Mouse (Mus musculus) left cerebral cortex, adult 6 months (tissue): ENCODE measurements around the gene Polr3h. TPM values are rescaled to one million over a fixed set of nuclear protein-coding genes. Genes with fewer than 3 reads are reported as not detected.

Source experiments
- long read RNA-seq, 2 experiments: library from polyadenylated mRNA; unstranded; transcript quantifications; one replicate each; pipeline ENCODE4 v2.0.0; 2019 to 2020
- polyA plus RNA-seq: library from polyadenylated mRNA; unstranded; fragments of <200 nt; fragmentation: Nextera tagmentation; gene quantifications from 2 replicates; pipeline ENCODE4 v1.2.3, GENCODE M21; 2021

Polr3h gene
- 185 and 213 TPM in 2 replicates for polyA plus RNA-seq
- long read RNA-seq, experiment 1, transcript Polr3h-201 (6 exons, 2,542 nt): major isoform, 460 of 618 reads
- long read RNA-seq, experiment 1, transcript Polr3h-206 (6 exons, 1,290 nt): minor isoform, 94 of 618 reads
- long read RNA-seq, experiment 1, partial matches to known transcripts: 4 of 618 reads
- long read RNA-seq, experiment 1, other reads (novel, unspliced or antisense): 60 of 618 reads
- long read RNA-seq, experiment 2, transcript Polr3h-201 (6 exons, 2,542 nt): major isoform, 123 of 153 reads
- long read RNA-seq, experiment 2, transcript Polr3h-206 (6 exons, 1,290 nt): minor isoform, 10 of 153 reads
- long read RNA-seq, experiment 2, partial matches to known transcripts: 3 of 153 reads
- long read RNA-seq, experiment 2, other reads (novel, unspliced or antisense): 17 of 153 reads

DNA sequence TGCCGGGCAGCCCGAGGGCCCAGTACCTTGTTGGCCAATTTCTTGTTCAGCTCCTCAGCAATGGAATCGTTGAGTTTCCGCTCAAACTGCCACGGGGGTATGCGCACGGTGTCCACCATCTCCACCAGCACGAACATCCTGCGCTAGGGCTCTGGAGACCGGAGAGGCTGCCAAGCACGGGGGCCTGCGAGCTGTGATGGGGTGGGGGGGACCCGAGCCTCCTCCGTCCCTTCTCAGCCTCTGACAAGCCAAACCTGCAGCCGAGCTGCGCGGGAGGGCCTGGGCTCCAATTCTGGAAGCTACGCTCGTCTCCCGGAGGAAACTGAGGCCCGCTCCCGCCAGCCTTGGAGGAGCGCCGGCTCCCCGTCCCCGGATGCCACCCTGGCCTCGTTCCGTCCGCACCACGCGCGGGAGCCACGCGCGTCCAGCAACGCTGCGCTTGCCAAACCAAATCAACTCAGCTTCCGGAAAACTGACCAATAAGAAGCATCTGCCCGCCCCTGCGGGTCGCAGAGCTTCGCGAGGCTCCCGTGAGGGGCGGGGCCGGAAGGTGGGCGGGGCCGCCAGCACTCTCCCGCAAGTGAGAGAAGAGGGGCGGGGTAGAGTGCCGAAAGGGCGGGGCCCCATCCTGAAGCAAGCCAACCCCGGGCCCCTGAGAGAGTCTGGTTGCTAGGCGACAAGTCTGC lies at the start of gene Polr3h:
Gene Polr3h (minus strand): TSS at position 481 of the 686 bp plus-strand sequence.

DNA sequence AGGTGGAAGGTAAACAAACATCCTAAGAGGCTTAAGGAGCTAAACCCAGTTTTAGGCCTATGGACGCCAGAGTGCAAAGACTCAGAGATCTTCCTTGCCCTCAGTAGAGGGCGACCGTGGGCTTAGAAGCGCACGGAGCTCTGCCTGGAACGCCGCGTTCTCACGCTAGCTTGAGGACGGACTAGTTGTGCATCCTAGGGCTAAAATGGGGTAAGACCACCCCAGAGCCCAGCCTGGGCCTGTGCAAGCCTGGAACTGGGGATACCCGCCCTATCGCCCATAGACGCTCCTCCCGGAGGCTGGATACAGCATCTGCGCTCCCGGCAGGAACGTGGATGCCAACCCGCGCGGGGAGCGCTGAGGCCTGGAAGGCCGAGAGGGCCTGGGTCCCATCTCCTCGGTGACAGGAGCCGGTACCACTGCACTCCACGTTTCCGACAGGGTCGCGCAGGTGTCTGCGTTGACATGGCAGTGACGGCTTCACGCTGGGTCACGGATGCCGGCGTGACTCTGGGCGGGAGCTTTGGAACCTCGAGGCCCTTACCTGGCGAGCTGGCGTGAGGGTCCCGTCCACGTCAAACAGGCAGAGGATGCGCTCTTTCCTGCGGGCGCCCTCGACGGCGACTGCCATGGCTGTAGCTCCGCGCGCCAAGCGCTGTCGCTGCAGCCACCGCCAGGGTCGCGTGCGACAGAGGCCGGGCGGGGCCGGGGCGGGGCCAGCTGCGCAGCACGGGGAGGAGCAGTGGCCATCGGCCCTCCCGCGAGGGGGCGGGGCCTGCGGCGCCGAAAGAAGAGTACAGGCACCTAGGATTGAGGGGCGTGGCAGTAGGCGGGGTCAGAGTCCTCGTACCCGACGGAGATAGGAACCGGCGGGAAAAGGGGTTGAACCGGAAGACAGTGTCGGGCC lies 34.4 kb upstream of the Polr3h start, which contains the start of gene Pmm1:
Gene Pmm1 (minus strand): TSS at position 760 of the 907 bp plus-strand sequence.

DNA sequence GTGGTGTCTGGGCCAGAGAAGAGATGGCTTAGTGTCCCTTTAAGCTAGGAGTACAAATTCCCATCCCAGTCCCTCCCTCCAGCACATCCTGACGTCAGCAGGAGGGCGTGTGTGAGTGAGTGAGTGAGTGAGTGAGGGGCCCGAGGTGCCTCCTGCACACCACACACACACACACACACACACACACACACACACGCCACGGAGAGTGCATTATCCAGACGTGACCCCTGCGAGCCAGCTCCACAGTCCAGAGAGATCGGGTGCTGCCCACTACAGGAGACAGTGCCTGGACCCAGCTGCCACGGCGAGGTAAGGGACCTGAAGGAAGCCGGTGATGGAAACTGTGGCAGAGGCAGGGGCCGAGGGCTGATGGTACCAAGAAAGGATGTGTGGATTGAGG lies 10.6 kb upstream of the Polr3h start, which contains the start of gene Csdc2:
Gene Csdc2 (plus strand): TSS at position 81 of the 400 bp plus-strand sequence.

DNA sequence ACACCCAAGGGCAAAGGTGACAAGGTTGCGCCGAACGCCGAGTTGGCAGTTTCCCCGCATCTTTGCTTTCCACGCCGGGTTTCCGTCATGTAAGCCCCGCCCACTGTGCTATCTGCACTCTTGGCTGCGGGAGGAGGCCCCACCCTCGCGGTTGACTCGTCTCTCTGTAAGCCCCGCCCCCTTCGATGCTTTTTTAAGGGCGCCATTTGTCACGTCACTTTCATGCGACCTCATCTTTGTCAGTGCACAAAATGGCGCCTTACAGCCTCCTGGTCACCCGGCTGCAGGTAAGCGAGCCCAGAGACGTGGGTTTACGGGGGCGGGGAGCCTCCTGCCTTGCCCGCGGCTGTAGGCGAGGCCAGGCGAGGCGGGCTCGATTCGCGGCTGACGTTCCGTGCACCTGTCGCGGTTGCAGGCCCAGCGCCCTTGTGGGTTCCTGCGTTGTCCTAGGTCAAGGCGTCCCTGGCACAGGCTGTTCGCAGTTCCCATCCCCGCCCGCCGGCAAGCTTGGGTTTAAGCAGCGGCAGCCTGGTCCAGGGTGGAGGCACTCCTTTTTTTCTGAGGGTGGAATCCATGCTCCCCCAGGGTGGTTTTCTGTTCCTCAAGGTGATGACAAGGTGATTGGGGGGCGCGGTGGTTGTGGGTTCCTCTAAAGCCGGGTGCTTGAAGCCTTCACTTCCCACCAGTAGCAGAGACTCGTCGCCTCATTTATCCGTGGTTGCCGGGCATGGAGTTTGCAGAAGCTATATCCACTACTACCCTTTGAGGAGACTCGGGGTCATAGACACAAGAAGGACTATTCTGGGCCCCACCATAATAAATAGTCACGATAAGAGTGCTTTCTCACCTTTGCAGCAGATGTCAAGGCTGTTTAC lies 53.5 kb downstream of the Polr3h start, which contains the start of gene Aco2:
Gene Aco2 (plus strand): TSS at position 48 of the 875 bp plus-strand sequence.

DNA sequence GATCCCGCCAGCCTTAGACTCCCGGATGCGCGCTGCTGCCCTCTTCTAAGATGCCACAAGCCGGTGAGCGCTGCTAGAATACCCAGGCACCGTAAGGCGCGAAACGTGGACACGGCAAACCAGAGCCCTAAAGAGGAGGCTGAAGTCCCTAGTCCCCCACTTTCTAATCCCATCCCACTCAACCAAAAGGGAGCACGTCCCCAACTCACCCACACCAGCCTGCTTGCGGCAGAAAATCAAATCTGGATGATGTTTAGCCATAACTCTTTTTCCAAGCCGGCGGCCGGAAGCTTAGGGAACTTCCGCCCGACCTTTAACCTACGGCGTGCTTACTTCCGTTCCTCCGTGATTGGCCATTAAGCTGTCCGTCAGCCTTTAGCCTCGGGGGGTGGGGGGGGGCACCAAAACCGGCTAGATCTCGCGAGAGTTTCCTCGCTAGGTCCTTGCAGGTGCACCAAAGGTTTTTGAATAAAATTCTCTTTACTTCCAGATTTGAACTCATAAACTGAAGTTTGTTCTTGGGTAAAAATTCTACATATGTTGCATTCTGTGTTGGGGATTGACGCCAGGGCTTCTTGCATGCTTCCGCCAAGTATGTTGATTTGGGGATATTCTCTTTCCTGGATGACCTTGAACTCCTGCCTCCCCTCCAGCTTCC lies 54.3 kb downstream of the Polr3h start, which contains the start of gene Phf5a:
Gene Phf5a (minus strand): TSS at position 308 of the 658 bp plus-strand sequence.

DNA sequence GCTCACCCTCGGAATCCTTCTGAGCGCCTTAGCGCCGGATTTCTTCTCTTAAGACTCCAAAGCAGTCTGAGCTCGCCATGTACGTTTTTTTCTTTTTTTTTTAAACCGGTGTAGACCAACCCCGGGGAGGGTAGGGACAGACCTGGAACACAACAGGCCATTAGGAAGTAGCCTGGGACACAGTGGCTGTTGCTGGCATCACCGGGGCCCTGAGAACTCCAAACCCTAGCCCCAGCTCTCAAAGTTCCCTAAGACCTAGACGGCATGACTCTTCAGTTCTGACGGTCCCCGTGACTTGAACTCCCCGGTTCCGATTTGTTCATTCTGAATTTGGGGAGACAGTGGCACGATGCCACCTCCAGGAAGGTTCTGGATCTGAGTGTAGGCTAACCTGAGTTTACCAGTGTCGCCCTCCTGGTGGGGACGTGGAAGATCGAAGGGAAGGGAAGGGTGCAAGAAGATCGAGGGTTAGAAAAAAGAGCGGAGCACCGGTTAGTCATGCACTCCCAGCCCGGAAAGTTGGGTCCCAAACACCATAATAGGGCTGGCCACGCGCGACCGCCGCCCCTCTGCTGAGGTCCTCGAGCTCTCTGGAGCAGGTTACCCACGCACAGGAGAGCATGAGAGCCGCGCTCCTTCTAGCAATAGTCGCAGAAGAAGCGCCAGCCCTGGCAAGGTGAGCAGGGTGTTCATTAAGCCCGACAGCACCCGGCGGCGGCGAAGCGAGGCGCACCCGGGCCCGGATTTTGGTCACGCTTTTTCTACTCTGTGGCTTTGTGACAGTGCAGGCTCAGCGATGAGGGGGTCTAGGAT lies 67.3 kb downstream of the Polr3h start, which contains the start of gene Tob2:
Gene Tob2 (minus strand): TSS at position 280 of the 813 bp plus-strand sequence.

Other genes starting within 250 kb of the Polr3h start
- 18.5 and 32.8 TPM in 2 replicates for gene Chadl, start 229.0 kb downstream of the Polr3h start, polyA plus RNA-seq
- 63.8 and 79.5 TPM in 2 replicates for gene Zc3h7b, start 181.2 kb downstream of the Polr3h start, polyA plus RNA-seq
- 92.9 and 124 TPM in 2 replicates for gene Rangap1, start 180.7 kb downstream of the Polr3h start, polyA plus RNA-seq
- gene Tef, start 123.8 kb downstream of the Polr3h start, polyA plus RNA-seq: 35.3 and 105 TPM in 2 replicates
- gene Tob2, start 67.4 kb downstream of the Polr3h start, polyA plus RNA-seq: 8.2 and 9.3 TPM in 2 replicates
- gene Phf5a, start 54.3 kb downstream of the Polr3h start, polyA plus RNA-seq: 63.8 and 65.3 TPM in 2 replicates
- 270 and 354 TPM in 2 replicates for gene Aco2, start 53.9 kb downstream of the Polr3h start, polyA plus RNA-seq
- 51.2 and 99.5 TPM in 2 replicates for gene Csdc2, start 10.5 kb upstream of the Polr3h start, polyA plus RNA-seq
- 488 and 565 TPM in 2 replicates for gene Pmm1, start 34.7 kb upstream of the Polr3h start, polyA plus RNA-seq
- gene 1700029P11Rik, start 54.3 kb upstream of the Polr3h start, polyA plus RNA-seq: not detected in 2 replicates
- 13.0 and 15.6 TPM in 2 replicates for gene Xrcc6, start 61.6 kb upstream of the Polr3h start, polyA plus RNA-seq
- 48.9 and 88.1 TPM in 2 replicates for gene Desi1, start 107.6 kb upstream of the Polr3h start, polyA plus RNA-seq
- gene Snu13, start 121.4 kb upstream of the Polr3h start, polyA plus RNA-seq: 245 and 274 TPM in 2 replicates
- gene 4930407I10Rik, start 132.9 kb upstream of the Polr3h start, polyA plus RNA-seq: not detected in 2 replicates
- 1.9 and 2.9 TPM in 2 replicates for gene Mei1, start 143.8 kb upstream of the Polr3h start, polyA plus RNA-seq
- 6.2 and 6.4 TPM in 2 replicates for gene Ccdc134, start 201.7 kb upstream of the Polr3h start, polyA plus RNA-seq
- 57.0 and 87.6 TPM in 2 replicates for gene Srebf2, start 220.9 kb upstream of the Polr3h start, polyA plus RNA-seq